Mouse (Mus musculus): ENCODE results near the gene Kif17.

- TF ChIP-seq GATA1 (IDR thresholded peaks at IDR 0.05; ENCODE audit: borderline replicate concordance, low read length) (no peak), FLI1 (IDR thresholded peaks at IDR 0.05; ENCODE audit: low read length) (no peak)
Measured at GRCm38 (mm10) chr4:138319508-138319907, 69.3 kb downstream of the Kif17 start.

All from megakaryocyte, embryonic 14.5 days (primary cell).